Mouse (Mus musculus): ENCODE measurements around the gene Herc4. TPM values are rescaled to one million over a fixed set of nuclear protein-coding genes. Genes with fewer than 3 reads are reported as not detected.
A peak's percentile ranks its signal among the peaks of the same experiment; 100 is the strongest.

The Herc4 gene
- polyA plus RNA-seq, 1 experiment from 2014 or later = 27.0 TPM

GRCm38 (mm10) chr10:63282846-63283245 lies 39.2 kb downstream of the Herc4 start:
- H3K27me3 ChIP-seq (ENCODE audit: insufficient read depth, low read length) = no peaks in the 10 kb centered on the region
- H3K36me3 ChIP-seq (ENCODE audit: insufficient read depth, low read length) = peaks cover 37% of the 10 kb centered on the region
- H3K9me3 ChIP-seq (replicated peaks; ENCODE audit: low read length) = no peaks in the 10 kb centered on the region
- no peak overlapping the region for H3K9ac ChIP-seq (ENCODE audit: low read depth, low read length)
- H3K4me3 ChIP-seq (replicated peaks; ENCODE audit: low read depth, low read length) = no peak overlapping the region
- DNase-seq (ENCODE audit: low spot score) (no peak), ATAC-seq (replicated peaks; ENCODE audit: low FRiP score, low read depth) (no peak)
- no peaks in the 10 kb centered on the region for H3K4me1 ChIP-seq (replicated peaks; ENCODE audit: insufficient read depth, low read length)
- H3K4me2 ChIP-seq (ENCODE audit: low read length) = no peak overlapping the region
- no peak overlapping the region for H3K27ac ChIP-seq
- TF ChIP-seq CTCF (IDR thresholded peaks at IDR 0.05; ENCODE audit: low read depth) = no peak
- WGBS = 82% methylated on average over 7 of the region's 7 CpGs

- Histone ChIP-seq H3K4me3 (replicated peaks; ENCODE audit: low read depth, low read length) (no peak overlapping the region), H3K4me1 (replicated peaks; ENCODE audit: insufficient read depth, low read length) (no peaks in the 10 kb centered on the region), H3K9ac (ENCODE audit: low read depth, low read length) (no peak overlapping the region), H3K36me3 (ENCODE audit: insufficient read depth, low read length) (peaks cover 27% of the 10 kb centered on the region), H3K4me2 (ENCODE audit: low read length) (no peak overlapping the region), H3K27ac (no peak overlapping the region), H3K9me3 (replicated peaks; ENCODE audit: low read length) (no peaks in the 10 kb centered on the region), H3K27me3 (ENCODE audit: insufficient read depth, low read length) (no peaks in the 10 kb centered on the region)
- WGBS = 76% methylated on average over 2 of the region's 2 CpGs
- ATAC-seq (replicated peaks; ENCODE audit: low FRiP score, low read depth) (no peak), DNase-seq (ENCODE audit: low spot score) (peak; percentile 31)
- TF ChIP-seq CTCF (IDR thresholded peaks at IDR 0.05; ENCODE audit: low read depth) = no peak
Observed at GRCm38 (mm10) chr10:63302356-63302755, 58.7 kb downstream of the Herc4 start.

GRCm38 (mm10) chr10:63308582-63309366 lies 65.2 kb downstream of the Herc4 start:
- H3K36me3 ChIP-seq (ENCODE audit: insufficient read depth, low read length) = peaks cover 34% of the 10 kb centered on the region; the same call in 1 of the 2 replicates
- H3K9ac ChIP-seq (ENCODE audit: low read depth, low read length) = no peak overlapping the region
- peak; percentile 82 for TF ChIP-seq CTCF (IDR thresholded peaks at IDR 0.05; ENCODE audit: low read depth)
- H3K4me1 ChIP-seq (replicated peaks; ENCODE audit: insufficient read depth, low read length) = no peaks in the 10 kb centered on the region
- peak; percentile 89 for DNase-seq (ENCODE audit: low spot score)
- no peaks in the 10 kb centered on the region for H3K27me3 ChIP-seq (ENCODE audit: insufficient read depth, low read length)
- H3K27ac ChIP-seq = no peak overlapping the region
- H3K4me2 ChIP-seq (ENCODE audit: low read length) = no peak overlapping the region
- ATAC-seq (replicated peaks; ENCODE audit: low FRiP score, low read depth) = peak; percentile 63; the same call in 1 of the 2 replicates
- no peaks in the 10 kb centered on the region for H3K9me3 ChIP-seq (replicated peaks; ENCODE audit: low read length)
- H3K4me3 ChIP-seq (replicated peaks; ENCODE audit: low read depth, low read length) = no peak overlapping the region
- 42% methylated on average over 10 of the region's 10 CpGs for WGBS

- H3K4me2 ChIP-seq (ENCODE audit: low read length) = no peak overlapping the region
- H3K27me3 ChIP-seq (ENCODE audit: insufficient read depth, low read length) = no peaks in the 10 kb centered on the region
- H3K4me1 ChIP-seq (replicated peaks; ENCODE audit: insufficient read depth, low read length) = no peaks in the 10 kb centered on the region
- H3K4me3 ChIP-seq (replicated peaks; ENCODE audit: low read depth, low read length) = no peak overlapping the region
- no peak for TF ChIP-seq CTCF (IDR thresholded peaks at IDR 0.05; ENCODE audit: low read depth)
- no peak overlapping the region for H3K9ac ChIP-seq (ENCODE audit: low read depth, low read length)
- 81% methylated on average over 1 of the region's 1 CpGs for WGBS
- no peak overlapping the region for H3K27ac ChIP-seq
- no peak for ATAC-seq (replicated peaks; ENCODE audit: low FRiP score, low read depth)
- no peaks in the 10 kb centered on the region for H3K9me3 ChIP-seq (replicated peaks; ENCODE audit: low read length)
- no peak for DNase-seq (ENCODE audit: low spot score)
- H3K36me3 ChIP-seq (ENCODE audit: insufficient read depth, low read length) = peaks cover 47% of the 10 kb centered on the region; the same call in 1 of the 2 replicates
Observed at GRCm38 (mm10) chr10:63313726-63314125, 70.1 kb downstream of the Herc4 start.

- Histone ChIP-seq H3K4me2 (ENCODE audit: low read length) (no peak overlapping the region), H3K9ac (ENCODE audit: low read depth, low read length) (no peak overlapping the region), H3K36me3 (ENCODE audit: insufficient read depth, low read length) (peaks cover 31% of the 10 kb centered on the region), H3K27ac (no peak overlapping the region), H3K27me3 (ENCODE audit: insufficient read depth, low read length) (no peaks in the 10 kb centered on the region), H3K4me1 (replicated peaks; ENCODE audit: insufficient read depth, low read length) (no peaks in the 10 kb centered on the region), H3K4me3 (replicated peaks; ENCODE audit: low read depth, low read length) (no peak overlapping the region), H3K9me3 (replicated peaks; ENCODE audit: low read length) (no peaks in the 10 kb centered on the region)
- no peak for TF ChIP-seq CTCF (IDR thresholded peaks at IDR 0.05; ENCODE audit: low read depth)
- ATAC-seq (replicated peaks; ENCODE audit: low FRiP score, low read depth) = no peak
- WGBS = 98% methylated on average over 1 of the region's 1 CpGs
- DNase-seq (ENCODE audit: low spot score) = no peak
Observed at GRCm38 (mm10) chr10:63327091-63327490, 83.5 kb downstream of the Herc4 start.

GRCm38 (mm10) chr10:63336901-63337300 lies 93.3 kb downstream of the Herc4 start:
- no peak for ATAC-seq (replicated peaks; ENCODE audit: low FRiP score, low read depth)
- WGBS = 55% methylated on average over 13 of the region's 13 CpGs
- peak overlapping the region; percentile 20; the same call in 1 of the 2 replicates for H3K9ac ChIP-seq (ENCODE audit: low read depth, low read length)

More at GRCm38 (mm10) chr10:63336901-63337300, 93.3 kb downstream of the Herc4 start:
- Histone ChIP-seq H3K4me2 (ENCODE audit: low read length) (peak overlapping the region; percentile 64), H3K4me1 (replicated peaks; ENCODE audit: insufficient read depth, low read length) (peaks cover 15% of the 10 kb centered on the region), H3K4me3 (replicated peaks; ENCODE audit: low read depth, low read length) (peak overlapping the region; percentile 84; the same call in 1 of the 2 replicates), H3K27me3 (ENCODE audit: insufficient read depth, low read length) (no peaks in the 10 kb centered on the region), H3K36me3 (ENCODE audit: insufficient read depth, low read length) (0 out of 2 replicates have a peak, but pooled peaks cover 8% of the 10 kb centered on the region), H3K9me3 (replicated peaks; ENCODE audit: low read length) (no peaks in the 10 kb centered on the region), H3K27ac (no peak overlapping the region)
- no peak for DNase-seq (ENCODE audit: low spot score)
- no peak for TF ChIP-seq CTCF (IDR thresholded peaks at IDR 0.05; ENCODE audit: low read depth)

All from kidney, postnatal 0 days (tissue).